Mouse (Mus musculus) E14TG2a.4 (cell line): ENCODE measurements around the gene Vwa5a.

Source experiments
- CTCF ChIP-seq: conservative IDR thresholded peaks from 2 replicates; pipeline ENCODE4 v1.5.1; 2014; ENCODE audit warnings: low read length
- POU5F1 ChIP-seq: IDR thresholded peaks from 2 replicates; pipeline ENCODE4 v1.6.1; 2014; ENCODE audit warnings: low read length, borderline replicate concordance

DNA sequence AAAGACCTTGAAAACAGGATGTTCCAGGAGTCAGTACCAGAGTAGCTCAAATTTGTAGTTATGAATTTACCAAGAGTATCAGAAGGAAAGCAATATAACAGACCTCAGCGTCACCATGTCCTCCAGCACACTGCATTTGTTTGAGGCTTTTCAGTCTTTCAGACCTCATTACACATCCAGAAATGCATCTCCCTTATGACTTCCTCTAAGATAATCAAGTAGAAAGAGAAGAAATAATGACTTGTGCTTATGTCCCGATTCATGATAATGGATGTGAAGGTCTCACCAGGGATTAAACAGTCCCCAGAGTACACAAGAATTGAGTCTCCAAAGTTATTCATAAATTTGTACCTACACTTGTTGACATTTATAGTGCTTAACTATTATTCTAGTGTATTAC lies 43.6 kb upstream of the Vwa5a start, which contains the start of gene Olfr918:
- TF ChIP-seq CTCF (no peak), POU5F1 (no peak)
